Mouse (Mus musculus) mouse trophoblast stem cell (cell line): ENCODE data around the gene C1qtnf1.

Experiments
- in situ Hi-C, 2 experiments: fragments of 300-500 bp; cut with MseI, MboI; formaldehyde crosslinking; loops; 2 replicates in 1 of 2; 3 replicates in 1 of 2; pipeline ENCODE4 v1.15.1; 2025

The C1qtnf1 gene

GRCm38 (mm10) chr11:118434093-118434492 is 6.1 kb downstream of the C1qtnf1 start:
- in situ Hi-C loops: no loop called here

- in situ Hi-C loops: no loop called here
Measured at GRCm38 (mm10) chr11:118436471-118436935, 8.5 kb downstream of the C1qtnf1 start.

GRCm38 (mm10) chr11:118438665-118439414 is 10.8 kb downstream of the C1qtnf1 start:
- in situ Hi-C loops: no loop called here

- in situ Hi-C loops: no loop called here
Measured at GRCm38 (mm10) chr11:118442691-118443090, 14.7 kb downstream of the C1qtnf1 start.

GRCm38 (mm10) chr11:118443201-118443970 is 15.4 kb downstream of the C1qtnf1 start:
- in situ Hi-C loops: no loop called here

- in situ Hi-C loops: no loop called here
Measured at GRCm38 (mm10) chr11:118445843-118446242, 17.8 kb downstream of the C1qtnf1 start.

GRCm38 (mm10) chr11:118447346-118447745 is 19.3 kb downstream of the C1qtnf1 start:
- in situ Hi-C loops: no loop called here

- in situ Hi-C loops: no loop called here
Measured at GRCm38 (mm10) chr11:118448385-118448784, 20.4 kb downstream of the C1qtnf1 start.

- in situ Hi-C loops: no loop called here
Measured at GRCm38 (mm10) chr11:118451211-118451610, 23.2 kb downstream of the C1qtnf1 start.

GRCm38 (mm10) chr11:118452955-118453354 is 25.0 kb downstream of the C1qtnf1 start:
- in situ Hi-C loops: no loop called here

- in situ Hi-C loops: no loop called here
Measured at GRCm38 (mm10) chr11:118453886-118454671, 26.1 kb downstream of the C1qtnf1 start.

GRCm38 (mm10) chr11:118455788-118456187 is 27.8 kb downstream of the C1qtnf1 start:
- in situ Hi-C loops: no loop called here

- in situ Hi-C loops: no loop called here
Measured at GRCm38 (mm10) chr11:118456937-118457336, 28.9 kb downstream of the C1qtnf1 start.

GRCm38 (mm10) chr11:118459051-118459450 is 31.0 kb downstream of the C1qtnf1 start:
- in situ Hi-C loops: no loop called here

GRCm38 (mm10) chr11:118459536-118459935 is 31.5 kb downstream of the C1qtnf1 start:
- in situ Hi-C loops: no loop called here

GRCm38 (mm10) chr11:118460280-118460679 is 32.3 kb downstream of the C1qtnf1 start:
- in situ Hi-C loops: no loop called here

- in situ Hi-C loops: no loop called here
Measured at GRCm38 (mm10) chr11:118467441-118468035, 39.5 kb downstream of the C1qtnf1 start.

- in situ Hi-C loops: no loop called here
Measured at GRCm38 (mm10) chr11:118469509-118470160, 41.6 kb downstream of the C1qtnf1 start.

- in situ Hi-C loops: no loop called here
Measured at GRCm38 (mm10) chr11:118470234-118470966, 42.4 kb downstream of the C1qtnf1 start.

GRCm38 (mm10) chr11:118471676-118472075 is 43.7 kb downstream of the C1qtnf1 start:
- in situ Hi-C loops: no loop called here
